Mouse (Mus musculus) heart, postnatal 0 days (tissue): ENCODE results near the gene Orc6.

Source experiments
- CTCF ChIP-seq: IDR thresholded peaks from 2 replicates; pipeline ENCODE4 v1.5.1; 2016; ENCODE audit warnings: antibody characterized with exemption, control low read depth, low read depth
- EP300 ChIP-seq: IDR thresholded peaks from 2 replicates; pipeline ENCODE4 v1.6.1; 2016; ENCODE audit warnings: antibody characterized with exemption, low read depth

- TF ChIP-seq CTCF (no peak), EP300 (no peak)
These were observed 4.1 kb downstream of the Orc6 start for GRCm38 (mm10) chr8:85303531-85303930.
